Mouse (Mus musculus) left cerebral cortex, postnatal 14 days (tissue): ENCODE data around the gene Dnah14. TPM values are rescaled to one million over a fixed set of nuclear protein-coding genes. Genes with fewer than 3 reads are reported as not detected.

Experiments
- total RNA-seq, 2 experiments: library from RNA; stranded (reverse); gene quantifications; 2 replicates each; pipeline ENCODE4 v1.2.3; 2021

Gene Dnah14
- total RNA-seq, 2 experiments from 2014 or later: 1.3 to 2.2 TPM

Other genes starting within 250 kb of the Dnah14 start
- 10 to 100 TPM; 72.5 to 76.0 TPM for gene Cnih3, start 223.9 kb upstream of the Dnah14 start, total RNA-seq
- gene Ccdc121, start 65.1 kb upstream of the Dnah14 start, total RNA-seq: under 1 TPM; 0.20 to 0.23 TPM